Mouse (Mus musculus): ENCODE results near the gene Tns3. TPM values are rescaled to one million over a fixed set of nuclear protein-coding genes. Genes with fewer than 3 reads are reported as not detected.
"Not testable (repeated sequence)": the region's sequence is repeated elsewhere in the genome, so short reads cannot be mapped to it uniquely, and the experiment has no call there.

Gene Tns3
- total RNA-seq, 2 experiments from 2014 or later = 1.7 to 6.3 TPM

DNA sequence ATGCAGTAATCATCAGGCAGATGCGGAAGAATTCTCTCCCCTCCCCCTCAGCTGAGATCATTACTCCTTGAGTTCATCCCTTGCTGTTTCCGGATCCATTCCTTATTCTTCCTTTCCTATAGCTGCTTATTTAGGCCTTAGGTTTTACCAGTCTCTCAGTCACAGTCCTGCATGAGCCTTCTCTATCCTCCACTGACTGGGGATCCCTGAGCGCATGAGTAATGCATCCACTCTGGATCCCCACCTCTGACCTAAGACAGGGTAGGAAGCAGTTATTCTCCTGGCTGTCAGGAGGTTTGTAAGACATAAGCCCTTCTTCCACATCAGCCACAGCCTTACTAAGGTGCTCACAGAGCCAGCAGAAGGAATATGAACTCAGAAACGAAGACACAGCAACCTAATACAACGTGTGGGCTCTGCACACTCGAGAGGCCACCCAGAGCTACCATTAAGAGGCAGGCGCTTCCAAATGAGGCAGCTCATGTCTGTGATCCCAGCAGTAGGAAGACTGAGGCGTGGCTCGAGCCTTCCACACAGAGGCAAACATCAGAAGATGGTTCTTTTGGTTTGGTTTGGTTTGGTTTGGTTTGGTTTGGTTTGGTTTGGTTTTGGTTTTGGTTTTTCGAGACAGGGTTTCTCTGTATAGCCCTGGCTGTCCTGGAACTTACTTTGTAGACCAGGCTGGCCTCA is 38.3 kb downstream of the Tns3 start:
- no peak for ATAC-seq (replicated peaks; ENCODE audit: low FRiP score, poor library complexity, severe bottlenecking)

DNA sequence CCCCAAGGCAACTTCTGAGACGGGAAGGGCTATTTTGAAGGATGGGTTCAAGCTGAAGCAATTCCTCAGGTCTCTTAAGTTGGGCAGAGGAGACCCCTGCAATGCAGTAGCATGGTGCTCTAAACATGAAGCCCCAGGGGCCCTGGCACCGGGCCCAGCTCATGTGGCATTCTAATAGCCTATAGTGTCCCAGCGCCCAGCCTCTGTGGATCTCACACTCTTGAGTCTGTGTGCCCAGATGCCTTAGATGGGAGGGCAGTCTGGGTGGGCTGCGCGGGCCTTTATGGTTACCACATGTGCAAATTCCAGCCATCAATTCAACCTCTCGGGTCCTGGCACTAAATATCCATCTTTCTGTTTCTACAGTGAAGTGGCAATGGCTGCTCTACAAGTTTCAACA is 38.9 kb downstream of the Tns3 start:
- no peak for ATAC-seq (replicated peaks; ENCODE audit: low FRiP score, poor library complexity, severe bottlenecking)

DNA sequence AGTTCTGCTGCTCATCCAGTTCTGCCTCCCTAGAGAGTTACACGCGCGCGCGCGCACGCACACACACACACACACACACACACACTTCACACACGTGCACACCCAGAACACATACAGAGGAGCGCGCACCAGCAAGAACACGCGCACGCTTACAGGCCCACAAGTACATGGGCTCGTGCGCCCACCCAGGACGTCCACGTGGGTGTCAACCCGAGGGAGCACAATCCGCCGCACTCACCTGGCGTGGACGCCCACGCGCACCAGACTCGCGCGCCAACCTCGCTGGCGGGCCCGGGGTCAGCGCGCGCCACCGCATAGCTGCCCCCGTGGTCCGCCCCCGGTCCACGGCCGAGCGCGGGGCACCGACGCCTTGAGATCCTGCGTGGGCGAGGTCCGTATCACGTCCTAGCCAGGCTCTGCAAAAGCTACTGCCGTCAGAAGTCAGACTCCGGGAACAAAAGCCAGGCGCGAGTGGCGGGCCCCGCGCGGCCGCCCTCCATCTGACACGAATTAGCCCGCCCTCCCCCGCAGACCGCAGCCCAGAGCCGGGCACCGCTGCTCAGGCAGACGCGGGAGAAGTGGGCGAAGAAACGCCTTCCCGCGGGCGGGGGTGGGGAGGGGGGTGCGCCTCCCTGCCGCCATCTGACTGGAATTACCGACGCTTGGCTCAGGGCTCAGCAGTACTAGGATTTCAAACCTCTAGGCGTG is 40.0 kb downstream of the Tns3 start:
- no peak for ATAC-seq (replicated peaks; ENCODE audit: low FRiP score, poor library complexity, severe bottlenecking)

DNA sequence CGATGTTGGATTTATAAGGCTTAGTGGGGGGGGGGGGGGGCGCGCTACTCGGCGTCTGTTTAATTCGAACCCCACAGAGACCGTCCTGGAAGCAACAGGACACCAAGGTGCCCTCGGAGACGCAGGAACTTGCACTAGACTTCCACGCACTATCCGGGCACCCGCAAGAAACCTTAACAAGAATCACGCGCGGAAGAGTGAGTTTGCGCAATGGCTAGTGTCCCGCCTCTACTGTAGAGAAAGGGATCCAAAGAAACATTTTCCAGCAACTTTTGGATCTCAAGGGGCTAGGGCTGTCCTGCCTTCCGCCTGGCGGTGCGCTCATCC is 40.5 kb downstream of the Tns3 start:
- no peak for ATAC-seq (replicated peaks; ENCODE audit: low FRiP score, poor library complexity, severe bottlenecking)

DNA sequence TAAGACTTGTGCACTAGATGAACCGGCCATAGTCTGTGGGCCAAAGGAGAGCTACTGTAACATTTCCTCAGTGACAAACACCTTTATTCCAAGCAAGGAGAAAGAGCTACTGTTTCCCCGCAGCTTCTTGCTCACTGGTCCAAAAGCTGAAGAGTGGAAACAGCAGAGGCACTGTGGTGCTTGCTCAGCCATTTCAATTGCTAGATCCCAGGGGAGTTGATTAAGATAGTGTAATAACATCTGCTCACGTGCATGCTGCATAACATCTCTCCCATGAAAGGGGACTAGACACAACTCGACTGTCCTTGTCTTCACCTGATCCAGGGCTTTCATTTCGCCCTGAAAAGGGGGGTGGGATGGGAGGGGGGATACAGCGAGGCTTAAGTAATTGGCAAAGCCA is 41.7 kb downstream of the Tns3 start:
- ATAC-seq (replicated peaks; ENCODE audit: low FRiP score, poor library complexity, severe bottlenecking) = no peak

DNA sequence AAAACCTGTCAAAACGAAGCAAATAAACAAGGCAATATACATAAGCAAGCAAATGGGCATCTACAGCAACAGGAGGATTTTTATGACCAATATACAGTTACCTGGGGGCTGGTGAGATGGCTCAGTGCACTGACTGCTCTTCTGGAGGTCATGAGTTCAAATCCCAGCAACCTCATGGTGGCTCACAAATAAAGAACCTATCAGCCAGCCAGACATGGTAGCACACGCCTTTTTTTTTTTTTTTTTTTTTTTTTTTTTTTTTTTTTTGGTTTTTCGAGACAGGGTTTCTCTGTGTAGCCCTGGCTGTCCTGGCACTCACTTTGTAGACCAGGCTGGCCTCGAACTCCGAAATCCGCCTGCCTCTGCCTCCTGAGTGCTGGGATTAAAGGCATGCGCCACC is 45.2 kb downstream of the Tns3 start:
- not testable (repeated sequence) for ATAC-seq (replicated peaks; ENCODE audit: low FRiP score, poor library complexity, severe bottlenecking)

DNA sequence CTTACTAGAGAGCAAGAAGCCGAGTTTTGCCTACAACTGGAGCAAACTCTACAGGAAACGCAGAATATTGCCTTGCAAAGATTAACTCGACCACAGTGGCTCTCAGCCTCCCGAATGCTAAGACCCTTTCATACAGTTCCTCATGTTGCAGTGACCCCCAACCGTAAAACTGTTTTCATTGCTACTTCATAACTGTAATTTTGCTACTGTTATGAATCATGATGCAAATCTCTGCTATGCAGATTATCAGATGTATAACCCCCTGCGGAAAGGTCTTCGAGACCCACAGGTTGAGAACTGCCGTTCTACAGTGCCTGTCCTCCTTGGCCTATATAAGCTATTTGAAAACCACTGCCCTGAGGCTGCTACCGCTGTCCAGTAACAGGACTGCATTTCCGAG is 46.0 kb downstream of the Tns3 start:
- no peak for ATAC-seq (replicated peaks; ENCODE audit: low FRiP score, poor library complexity, severe bottlenecking)

DNA sequence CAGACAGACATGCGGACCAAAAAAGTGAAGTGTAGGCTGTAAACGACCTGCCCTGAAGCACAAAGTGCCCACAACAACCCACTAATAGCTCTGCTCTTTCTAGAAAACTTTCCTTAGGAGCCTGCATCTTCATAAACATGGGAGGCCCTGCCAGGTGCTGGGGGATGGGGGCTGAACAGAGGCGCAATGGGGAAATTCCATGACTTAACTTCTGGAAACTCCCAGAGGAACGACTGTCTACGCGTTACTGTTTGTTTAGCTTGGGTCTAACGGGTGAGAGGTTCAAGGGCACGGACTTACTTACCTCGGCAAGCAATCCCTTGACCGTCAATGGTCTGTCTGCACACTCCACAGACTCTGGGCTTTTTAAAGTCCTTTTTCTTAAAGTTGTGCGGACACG is 48.9 kb downstream of the Tns3 start:
- no peak for ATAC-seq (replicated peaks; ENCODE audit: low FRiP score, poor library complexity, severe bottlenecking)

DNA sequence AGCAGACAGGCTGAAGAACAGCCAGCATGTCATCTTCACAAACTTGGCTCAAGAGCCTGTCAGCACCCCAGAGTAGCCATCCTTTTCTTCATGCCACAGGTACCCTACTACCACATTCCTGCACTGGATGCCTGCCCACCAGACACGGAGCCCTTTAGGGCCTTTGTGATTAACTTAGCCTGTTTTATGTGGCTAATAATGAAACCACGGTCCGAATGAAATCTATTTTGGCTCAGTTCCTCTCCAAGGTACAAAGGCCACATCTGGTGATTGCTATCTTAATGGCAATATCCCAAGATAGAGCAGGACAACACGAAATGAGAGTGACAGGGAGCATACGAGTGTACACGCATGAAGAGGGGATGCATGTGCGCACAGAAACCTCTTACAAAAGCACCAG is 53.9 kb downstream of the Tns3 start:
- no peak for ATAC-seq (replicated peaks; ENCODE audit: low FRiP score, poor library complexity, severe bottlenecking)

DNA sequence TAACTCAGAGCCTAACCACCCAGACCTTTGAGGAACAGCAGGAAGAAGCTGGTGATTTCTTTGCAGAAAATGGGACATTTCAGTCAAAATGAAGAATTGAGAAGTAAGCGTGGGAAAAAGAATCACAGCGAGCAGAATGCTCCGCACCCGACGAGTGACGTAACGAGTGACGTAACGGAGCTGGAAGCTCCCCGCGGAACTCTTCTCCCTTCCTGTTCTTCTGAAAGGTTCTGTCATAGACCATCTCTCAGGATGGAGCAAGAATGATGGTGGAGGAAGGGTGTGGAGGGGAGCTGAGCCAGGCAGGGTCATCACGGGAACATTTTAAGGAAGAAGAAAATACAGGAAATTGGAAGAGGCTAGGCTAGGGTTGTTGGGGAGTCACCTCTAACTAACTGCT is 54.5 kb downstream of the Tns3 start:
- ATAC-seq (replicated peaks; ENCODE audit: low FRiP score, poor library complexity, severe bottlenecking) = no peak

DNA sequence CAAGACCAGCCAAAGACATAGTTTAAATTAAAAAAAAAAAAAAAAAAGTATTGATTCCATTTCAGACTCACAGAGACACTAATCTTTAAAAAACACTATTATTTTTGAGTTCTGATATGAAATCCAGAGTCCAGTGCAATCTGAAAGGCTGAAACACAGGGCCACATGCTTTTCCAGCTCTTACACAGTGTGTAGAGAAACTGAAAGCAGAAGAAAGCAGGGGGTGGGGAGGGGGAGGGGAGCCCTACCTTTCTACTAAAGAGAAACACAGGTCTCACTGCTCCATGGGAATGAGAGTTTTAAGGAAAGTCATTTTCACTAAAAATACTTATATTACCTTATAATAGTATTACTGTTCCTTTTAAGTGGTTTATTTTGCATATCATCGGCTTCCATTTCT is 57.2 kb downstream of the Tns3 start:
- ATAC-seq (replicated peaks; ENCODE audit: low FRiP score, poor library complexity, severe bottlenecking) = no peak

DNA sequence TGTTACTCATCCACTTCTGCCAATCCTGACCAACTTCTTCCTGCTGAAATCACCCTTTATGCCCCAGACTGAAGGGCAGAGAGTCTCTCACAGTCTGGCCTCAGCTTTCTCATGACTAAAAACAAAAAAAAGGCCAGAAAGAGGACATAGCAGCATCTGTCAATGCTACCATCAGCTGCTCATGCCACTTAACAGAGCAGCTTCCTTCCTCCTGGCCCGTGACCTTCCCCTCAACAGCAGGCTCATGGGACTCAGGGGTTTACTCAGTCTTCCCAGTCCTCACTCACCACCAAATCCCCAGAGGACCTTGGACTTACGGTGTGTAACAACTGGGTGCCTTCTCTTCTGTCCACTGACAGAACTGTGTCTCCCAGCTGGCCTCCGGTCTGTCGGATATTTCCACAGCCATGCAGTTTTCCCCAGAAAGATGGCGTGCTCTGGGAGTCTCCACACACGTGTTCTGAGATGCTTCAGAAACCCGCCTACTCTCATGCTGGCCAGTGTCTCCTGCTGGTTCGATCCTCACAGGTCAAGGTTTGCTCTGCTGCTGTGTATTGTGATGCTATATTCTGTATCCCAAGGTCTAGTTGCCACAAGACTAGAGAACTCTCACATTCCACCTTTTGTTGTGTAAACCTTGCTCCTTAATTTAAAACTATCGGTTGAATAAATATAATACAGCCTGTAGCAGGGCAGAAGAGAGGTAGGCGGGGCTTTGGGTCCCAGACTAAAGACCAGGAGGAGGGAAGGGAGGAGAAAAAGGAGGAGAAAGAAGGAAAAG is 59.4 kb downstream of the Tns3 start:
- no peak for ATAC-seq (replicated peaks; ENCODE audit: low FRiP score, poor library complexity, severe bottlenecking)

DNA sequence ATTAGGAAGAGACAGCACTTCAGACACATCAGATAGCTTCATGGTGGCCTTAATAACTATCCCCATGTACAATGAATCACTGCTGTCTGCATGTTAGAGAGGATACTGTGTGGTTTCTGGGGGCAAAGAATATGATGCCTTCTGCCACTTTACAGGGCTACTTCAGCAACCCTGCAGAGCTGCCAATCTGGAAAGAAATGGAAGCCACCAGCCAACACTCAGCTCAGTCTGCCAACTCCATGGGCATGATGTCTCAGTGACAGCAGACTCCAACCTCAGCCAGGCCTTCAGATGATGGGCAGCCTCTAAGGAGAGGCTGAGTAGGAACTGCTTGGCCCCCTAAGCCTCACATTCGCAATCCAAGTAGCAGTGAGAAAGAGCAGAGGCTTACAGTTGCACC is 61.7 kb downstream of the Tns3 start:
- ATAC-seq (replicated peaks; ENCODE audit: low FRiP score, poor library complexity, severe bottlenecking) = no peak

DNA sequence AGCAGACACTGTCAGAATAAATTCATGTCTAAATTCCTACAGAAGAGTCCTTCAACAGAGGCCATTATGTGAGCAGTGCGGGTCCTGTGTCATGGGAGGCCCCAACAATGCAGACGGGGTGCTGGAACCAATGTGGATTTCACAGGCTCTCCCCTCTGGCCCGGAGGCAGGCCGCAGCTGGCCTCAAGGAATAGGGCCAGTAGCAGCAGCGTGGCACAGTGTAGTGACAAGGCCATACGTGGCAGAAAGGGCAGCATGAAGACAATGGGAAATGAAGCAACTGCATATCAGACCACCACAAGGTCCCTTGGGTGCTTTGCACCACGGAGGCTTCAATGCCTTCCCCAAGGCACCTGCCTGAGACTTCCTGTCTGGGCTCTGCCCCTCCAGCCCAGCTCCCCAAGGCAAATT is 62.9 kb downstream of the Tns3 start:
- ATAC-seq (replicated peaks; ENCODE audit: low FRiP score, poor library complexity, severe bottlenecking) = no peak

DNA sequence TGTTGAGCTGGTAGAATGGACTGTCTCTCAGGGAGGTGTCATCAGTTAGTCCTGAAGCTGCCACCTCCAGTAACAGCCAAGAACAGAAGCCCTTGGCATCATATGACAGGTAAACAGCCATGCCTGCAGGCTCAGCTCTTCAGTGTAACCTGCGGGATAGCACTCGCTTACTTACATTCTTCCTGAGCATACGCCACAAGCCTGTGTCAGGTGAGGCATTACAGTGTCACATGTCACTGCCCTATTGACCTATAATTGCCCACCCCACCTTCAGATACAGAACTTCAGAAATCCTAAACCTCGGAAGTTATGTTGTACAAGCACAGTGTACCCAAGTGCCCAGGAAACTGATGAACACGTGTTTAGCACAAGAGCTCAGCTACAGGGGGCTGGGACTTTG is 68.7 kb downstream of the Tns3 start:
- no peak for ATAC-seq (replicated peaks; ENCODE audit: low FRiP score, poor library complexity, severe bottlenecking)

DNA sequence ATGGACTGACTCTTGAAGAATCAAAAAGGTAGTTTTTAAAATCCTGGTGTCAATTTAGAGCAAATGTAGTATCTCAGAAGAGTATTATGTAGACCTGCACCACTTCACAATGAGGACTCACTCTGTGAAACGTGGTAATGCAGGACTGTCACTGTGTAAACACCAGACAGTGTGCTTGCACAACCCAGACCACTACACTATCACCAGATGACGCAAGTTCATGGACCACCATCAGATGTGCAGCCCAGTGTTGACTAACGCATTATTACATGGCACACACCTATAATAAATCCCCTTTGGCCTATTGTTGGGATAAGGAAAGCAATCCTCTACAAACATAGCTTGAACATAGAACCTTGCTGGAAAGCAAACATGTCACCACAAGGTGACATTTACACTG is 71.2 kb downstream of the Tns3 start:
- ATAC-seq (replicated peaks; ENCODE audit: low FRiP score, poor library complexity, severe bottlenecking) = no peak

DNA sequence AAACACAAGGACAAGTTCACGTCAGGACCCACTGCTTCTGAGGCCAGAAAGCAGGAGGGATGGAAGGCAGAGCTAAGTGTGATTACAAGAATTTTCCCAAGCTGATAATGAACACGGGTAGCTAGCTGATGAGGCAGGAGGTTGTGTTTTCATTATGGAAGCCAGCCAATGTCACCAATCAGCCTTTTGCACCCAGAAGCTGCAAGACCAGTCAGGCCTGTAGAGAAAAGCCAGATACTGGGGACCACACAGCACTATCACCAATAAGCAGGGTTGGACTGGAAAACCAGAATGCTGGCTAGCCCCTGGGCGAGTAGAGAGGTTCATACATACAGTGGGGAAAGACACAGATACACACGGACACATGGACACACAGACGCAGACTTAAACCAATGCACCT is 73.1 kb downstream of the Tns3 start:
- ATAC-seq (replicated peaks; ENCODE audit: low FRiP score, poor library complexity, severe bottlenecking) = no peak

DNA sequence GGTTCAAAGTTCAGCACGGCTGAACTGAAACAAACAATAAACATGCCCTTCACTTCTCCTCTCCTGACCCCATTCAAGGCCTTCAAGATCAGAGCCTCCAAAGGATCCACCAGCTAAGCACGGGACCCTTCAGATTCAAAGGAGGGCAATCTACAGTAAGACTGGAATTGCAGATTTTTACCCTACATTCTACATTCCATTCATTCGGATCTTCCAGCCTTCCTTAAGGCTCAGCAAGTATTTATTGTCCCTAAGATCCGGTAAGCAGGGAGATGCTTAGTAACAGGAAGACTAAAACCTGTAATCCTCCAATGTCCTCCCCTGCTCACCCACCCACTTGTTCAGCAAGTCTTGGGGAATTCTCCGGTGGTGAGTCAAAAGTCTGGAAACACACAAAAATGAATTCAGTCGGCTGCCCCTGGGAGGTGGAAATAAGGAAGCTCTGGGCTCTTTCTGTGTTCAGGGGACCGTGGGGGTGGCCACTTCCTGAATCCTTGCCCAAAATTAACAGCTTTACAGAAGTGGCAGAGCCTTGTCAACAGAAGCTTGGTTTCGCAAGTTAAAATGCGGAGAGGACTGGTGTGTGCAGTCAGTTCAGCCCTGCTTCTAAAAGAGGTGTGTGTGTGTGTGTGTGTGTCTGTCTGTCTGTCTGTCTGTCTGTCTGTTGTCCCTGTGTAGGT is 75.0 kb downstream of the Tns3 start:
- no peak for ATAC-seq (replicated peaks; ENCODE audit: low FRiP score, poor library complexity, severe bottlenecking)

DNA sequence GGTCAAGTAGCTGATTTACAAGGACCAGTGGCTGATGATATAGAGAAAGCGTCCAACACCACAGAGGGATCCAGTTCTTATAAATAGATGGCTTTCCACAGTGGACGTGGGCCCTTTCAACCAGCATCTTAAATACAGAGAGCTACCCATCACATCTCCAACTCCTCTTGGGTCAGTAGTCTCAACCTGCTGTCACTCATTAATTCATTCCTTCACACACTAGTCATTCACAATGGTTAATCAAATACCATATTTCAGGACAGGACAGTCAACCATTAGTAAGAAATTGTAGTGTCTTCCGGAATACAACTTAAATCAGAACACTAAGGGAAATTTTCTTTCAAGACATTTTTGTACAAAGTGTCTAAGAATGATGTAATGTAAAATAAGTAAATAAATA is 76.4 kb downstream of the Tns3 start:
- no peak for ATAC-seq (replicated peaks; ENCODE audit: low FRiP score, poor library complexity, severe bottlenecking)

DNA sequence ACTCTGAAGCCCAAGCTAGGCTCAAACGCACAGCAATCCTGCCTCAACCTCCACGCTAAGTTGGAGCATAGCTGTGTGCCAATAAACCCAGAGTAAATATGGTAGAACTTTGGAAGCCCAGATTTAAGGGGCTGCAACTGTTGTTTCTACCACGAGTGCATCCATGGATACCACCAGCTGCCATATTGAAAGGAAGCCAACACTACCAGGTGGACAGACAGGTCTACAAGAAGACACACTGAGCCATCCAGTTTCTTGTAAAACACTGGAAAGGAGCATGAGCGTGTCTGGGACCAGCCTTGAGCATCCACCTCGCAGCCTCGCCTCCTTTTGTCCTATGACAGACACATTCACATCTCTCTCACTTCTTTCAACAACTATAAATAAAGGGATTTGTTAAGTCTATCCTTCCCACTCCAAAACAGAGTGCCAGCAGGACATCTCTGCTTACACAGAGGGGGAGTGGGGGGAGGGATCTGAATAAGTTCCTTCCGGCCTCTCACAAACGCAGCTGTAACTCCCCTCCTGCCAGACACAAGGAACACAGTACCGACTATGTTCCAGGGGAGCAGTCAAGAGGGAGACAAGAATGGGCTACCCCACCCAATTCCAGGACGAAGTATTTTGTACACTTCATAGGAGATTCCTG is 77.2 kb downstream of the Tns3 start:
- no peak for ATAC-seq (replicated peaks; ENCODE audit: low FRiP score, poor library complexity, severe bottlenecking)

Measured in erythroid progenitor cell, adult 5-6 weeks (primary cell).